Mouse (Mus musculus) megakaryocyte, embryonic 14.5 days (primary cell): ENCODE results near the gene Ncor2.

ENCODE experiments used
- FLI1 ChIP-seq: IDR thresholded peaks from 2 replicates; pipeline ENCODE4 v1.6.1; 2012; ENCODE audit warnings: low read length, inconsistent platforms, mixed read lengths
- GATA1 ChIP-seq: IDR thresholded peaks from 3 replicates; pipeline ENCODE4 v1.6.1; 2012; ENCODE audit warnings: mixed read lengths, low read length, inconsistent platforms, borderline replicate concordance

DNA sequence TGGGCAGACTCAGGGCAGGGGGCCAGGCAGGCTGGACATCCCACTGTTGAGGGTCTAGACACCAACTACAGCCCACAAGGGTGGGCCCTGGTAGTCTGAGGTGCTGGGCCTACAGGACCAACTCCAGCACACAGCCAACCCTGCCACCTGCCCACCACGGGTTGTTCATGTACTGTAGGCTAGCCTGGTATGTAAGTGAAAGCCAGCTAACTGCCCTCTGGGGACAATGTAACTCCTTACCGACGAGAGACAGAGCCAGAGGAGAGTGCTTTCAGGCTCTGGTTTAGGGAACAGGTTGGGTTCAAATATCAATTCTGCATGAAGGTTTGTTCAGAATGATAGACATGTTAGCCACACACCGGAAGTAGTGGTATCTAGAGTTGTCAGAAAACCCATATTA lies 98.7 kb downstream of the Ncor2 start:
- TF ChIP-seq GATA1 (no peak), FLI1 (no peak)
